Comparison of ENCODE assay signal across 8 mouse cellular contexts in genomic region chr8:123101735-123102685, GRCm38 (mm10). TPM values are rescaled to one million over a fixed set of nuclear protein-coding genes. Genes with fewer than 3 reads are reported as not detected.
DNase-seq lines count a peak whose midpoint lies in the region; ATAC-seq and TF ChIP-seq lines count a peak whose summit lies in the region.

Gene Rpl13 (plus strand): TSS chr8:123102350.

- peaks cover 39% of the 10 kb centered on the region for H3K36me3 ChIP-seq in embryonic facial prominence, embryonic 15.5 days
- H3K36me3 ChIP-seq in limb, embryonic 14.5 days (ENCODE audit: control insufficient read depth, insufficient read depth, low read length) = peaks cover 46% of the 10 kb centered on the region
- peaks cover 35% of the 10 kb centered on the region for H3K36me3 ChIP-seq in midbrain, postnatal 0 days (ENCODE audit: insufficient read depth, low read length)

- no peaks in the 10 kb centered on the region for H3K9me3 ChIP-seq in embryonic facial prominence, embryonic 15.5 days (replicated peaks)
- no peaks in the 10 kb centered on the region for H3K9me3 ChIP-seq in limb, embryonic 14.5 days (ENCODE audit: control insufficient read depth, low read length)
- no peaks in the 10 kb centered on the region for H3K9me3 ChIP-seq in midbrain, postnatal 0 days (ENCODE audit: low read length)

- ATAC-seq in embryonic facial prominence, embryonic 15.5 days (ENCODE audit: insufficient number of reproducible peaks, low FRiP score, low TSS enrichment, low read depth) = peak; percentile 92
- ATAC-seq in limb, embryonic 14.5 days (ENCODE audit: low FRiP score, low read depth) = peak; percentile 94
- peak; percentile 91 for ATAC-seq in midbrain, postnatal 0 days (ENCODE audit: low FRiP score)

- H3K9ac ChIP-seq in embryonic facial prominence, embryonic 15.5 days = peak within 1 kb of the TSS; percentile 91
- peak within 1 kb of the TSS; percentile 93 for H3K9ac ChIP-seq in limb, embryonic 14.5 days (ENCODE audit: low read depth, low read length, severe bottlenecking)
- peak within 1 kb of the TSS; percentile 86 for H3K9ac ChIP-seq in midbrain, postnatal 0 days (replicated peaks; ENCODE audit: low read length, poor library complexity, severe bottlenecking)

- under 1% methylated on average over 56 of the region's 56 CpGs for WGBS in bone marrow, adult 2 months
- 1% methylated on average over 56 of the region's 56 CpGs for WGBS in embryonic facial prominence, embryonic 15.5 days
- WGBS in limb, embryonic 14.5 days = 2% methylated on average over 43 of the region's 56 CpGs
- WGBS in midbrain, postnatal 0 days = 1% methylated on average over 56 of the region's 56 CpGs

- H3K4me3 ChIP-seq in bone marrow, adult 2 months (replicated peaks; ENCODE audit: control insufficient read depth, low read depth, low read length) = peak within 1 kb of the TSS; percentile 87
- H3K4me3 ChIP-seq in embryonic facial prominence, embryonic 15.5 days (replicated peaks) = peak within 1 kb of the TSS; percentile 72
- H3K4me3 ChIP-seq in limb, embryonic 14.5 days (replicated peaks; ENCODE audit: low read length) = peak within 1 kb of the TSS; percentile 79
- H3K4me3 ChIP-seq in midbrain, postnatal 0 days (ENCODE audit: low read depth, low read length) = peak within 1 kb of the TSS; percentile 83

- peak; percentile 99 for DNase-seq in 416B (ENCODE audit: low read depth)
- DNase-seq in heart, adult 8-10 months (ENCODE audit: low spot score) = peak; percentile 97
- peak; percentile 98 for DNase-seq in kidney, adult 9 months
- DNase-seq in limb, embryonic 14.5 days (ENCODE audit: low spot score) = peak; percentile 98
- DNase-seq in midbrain, postnatal 0 days (ENCODE audit: low spot score) = peak; percentile 99
- peak; percentile 91 to 96 for DNase-seq in spleen, postnatal 14 days (ENCODE audit: low spot score in 2 of 2)

- no peaks in the 10 kb centered on the region; the same call in 1 of the 2 replicates for H3K4me1 ChIP-seq in bone marrow, adult 2 months (ENCODE audit: control insufficient read depth, insufficient read depth, low read length)
- H3K4me1 ChIP-seq in embryonic facial prominence, embryonic 15.5 days = peaks cover 26% of the 10 kb centered on the region
- H3K4me1 ChIP-seq in limb, embryonic 14.5 days (ENCODE audit: control insufficient read depth, insufficient read depth, low read length) = peaks cover 12% of the 10 kb centered on the region; the same call in 1 of the 2 replicates
- H3K4me1 ChIP-seq in midbrain, postnatal 0 days (ENCODE audit: insufficient read depth, low read length) = 0 out of 2 replicates have a peak, but pooled peaks cover 3% of the 10 kb centered on the region

- H3K4me2 ChIP-seq in embryonic facial prominence, embryonic 15.5 days (replicated peaks) = peak within 1 kb of the TSS; percentile 73
- peak within 1 kb of the TSS; percentile 93 for H3K4me2 ChIP-seq in limb, embryonic 14.5 days (replicated peaks; ENCODE audit: low read depth, low read length, severe bottlenecking)
- peak within 1 kb of the TSS; percentile 78 for H3K4me2 ChIP-seq in midbrain, postnatal 0 days (ENCODE audit: low read depth, low read length, poor library complexity, severe bottlenecking)

- no peaks in the 10 kb centered on the region for H3K27me3 ChIP-seq in embryonic facial prominence, embryonic 15.5 days
- no peaks in the 10 kb centered on the region for H3K27me3 ChIP-seq in limb, embryonic 14.5 days (ENCODE audit: control insufficient read depth, insufficient read depth, low read length)
- no peaks in the 10 kb centered on the region for H3K27me3 ChIP-seq in midbrain, postnatal 0 days (ENCODE audit: insufficient read depth, low read length)

- H3K27ac ChIP-seq in bone marrow, adult 2 months (ENCODE audit: control insufficient read depth, insufficient read depth, low read depth, low read length, poor library complexity) = peak within 1 kb of the TSS; percentile 78
- H3K27ac ChIP-seq in embryonic facial prominence, embryonic 15.5 days (replicated peaks) = peak within 1 kb of the TSS; percentile 96
- peak within 1 kb of the TSS; percentile 92 for H3K27ac ChIP-seq in limb, embryonic 14.5 days (replicated peaks; ENCODE audit: low read depth, low read length)
- peak within 1 kb of the TSS; percentile 97 for H3K27ac ChIP-seq in midbrain, postnatal 0 days (ENCODE audit: low read depth, low read length)

- TF ChIP-seq POLR2A in bone marrow, adult 2 months (IDR thresholded peaks at IDR 0.05; ENCODE audit: borderline replicate concordance, control insufficient read depth, low read depth, low read length) = peak; percentile 88; the same call in 1 of the 2 replicates
- TF ChIP-seq POLR2A in limb, embryonic 14.5 days (IDR thresholded peaks at IDR 0.05; ENCODE audit: borderline replicate concordance, extremely low read depth, insufficient read depth, insufficient read length) = peak; percentile 95

- no peak for TF ChIP-seq CTCF in bone marrow, adult 2 months (IDR thresholded peaks at IDR 0.05; ENCODE audit: control insufficient read depth, insufficient read depth, low read length)
- TF ChIP-seq CTCF in midbrain, postnatal 0 days (IDR thresholded peaks at IDR 0.05) = no peak

RNA-seq across cellular contexts. Expression of gene Rpl13, which starts in this region (rescaled TPM):
- 1,064 and 1,759 TPM in 2 replicates for polyA plus RNA-seq in bone marrow, adult 2 months (2011; ENCODE audit: insufficient read depth, insufficient read length, low replicate concordance, missing spikeins)
- polyA plus RNA-seq in embryonic facial prominence, embryonic 15.5 days (2015; fragmentation: Nextera tagmentation; extraction: Ambion mirVana) = 1,311 and 1,540 TPM in 2 replicates
- total RNA-seq in heart, adult 8-10 months (2022) = 100 to 1,000 TPM; 402 to 462 (median 427) TPM
- 2,823 and 3,226 TPM in 2 replicates for polyA plus RNA-seq in limb, embryonic 14.5 days (2012; rRNA removed)
- polyA plus RNA-seq in limb, embryonic 14.5 days (2014; fragmentation: Nextera tagmentation; extraction: Ambion mirVana) = 1,836 and 1,953 TPM in 2 replicates
- total RNA-seq in midbrain, postnatal 0 days (2014; rRNA removed) = 2,117 and 2,785 TPM in 2 replicates
- polyA plus RNA-seq in midbrain, postnatal 0 days (2015; fragmentation: Nextera tagmentation; extraction: Ambion mirVana) = 801 and 821 TPM in 2 replicates

Comparison
In these comparisons a context has a peak if more than half of its experiments do, and no peak if none do; other contexts are left out.
1. Peak in every context shown above with its lines: DNase-seq, ATAC-seq, H3K4me3 ChIP-seq and H3K27ac ChIP-seq.